Mouse (Mus musculus) bone marrow, adult 2 months (tissue): ENCODE results near the gene Mprip.

Experiments used
- CTCF ChIP-seq: fragments of 200-500 bp; IDR thresholded peaks from 2 replicates; pipeline ENCODE4 v1.5.1; 2011; ENCODE audit warnings: low read length, control low read depth; ENCODE audit not compliant: control insufficient read depth, insufficient read depth
- POLR2A ChIP-seq: fragments of 200-500 bp; IDR thresholded peaks from 2 replicates; pipeline ENCODE4 v1.6.1; 2011; ENCODE audit warnings: low read depth, mild to moderate bottlenecking, control low read depth, low read length, borderline replicate concordance; ENCODE audit not compliant: control insufficient read depth

GRCm38 (mm10) chr11:59695550-59695949 lies 34.4 kb downstream of the Mprip start:
- TF ChIP-seq CTCF = no peak
- no peak for TF ChIP-seq POLR2A
